Mouse (Mus musculus) embryo, embryonic 10.5 days (tissue): ENCODE results near the gene Meis3.

Source experiments
- DNase-seq: peaks from one replicate; pipeline ENCODE4 v3.0.0-alpha.2; 2015; ENCODE audit warnings: low spot score

Gene Meis3

GRCm38 (mm10) chr7:16160702-16161101, 14.2 kb upstream of the Meis3 start:
- DNase-seq, result no peak

GRCm38 (mm10) chr7:16161302-16161701, 13.6 kb upstream of the Meis3 start:
- no peak for DNase-seq

- no peak for DNase-seq
Observed at GRCm38 (mm10) chr7:16162036-16162435, 12.9 kb upstream of the Meis3 start.

GRCm38 (mm10) chr7:16172141-16172581, 2.7 kb upstream of the Meis3 start:
- DNase-seq, result peak; percentile 84

DNA sequence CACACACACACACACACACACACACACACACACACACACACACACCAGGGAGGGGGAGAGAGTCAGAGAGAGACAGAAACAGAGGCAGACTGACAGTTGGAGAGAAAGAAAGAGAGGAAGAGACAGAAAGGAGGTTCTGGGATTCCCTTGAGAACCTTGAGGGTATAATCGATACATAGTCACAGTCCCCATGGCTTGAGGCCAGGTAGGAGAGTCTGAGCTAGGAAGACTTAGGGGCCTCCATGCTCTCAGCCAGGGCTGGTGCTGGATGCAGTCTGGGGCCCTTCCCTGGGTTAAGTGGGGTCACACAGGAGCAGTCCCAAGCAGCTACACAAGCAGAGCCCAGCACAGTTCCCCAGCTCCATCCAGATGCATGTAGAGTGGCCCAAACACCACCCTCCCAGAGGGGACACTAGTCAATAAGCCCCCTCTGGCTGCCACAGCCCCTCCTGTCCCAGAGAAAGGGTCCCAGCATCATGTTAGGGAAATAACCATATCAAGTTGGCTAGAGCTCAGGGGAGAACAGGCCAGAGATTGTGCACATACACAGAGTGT, 2.2 kb upstream of the Meis3 start:
- DNase-seq, result peak; percentile 51

DNA sequence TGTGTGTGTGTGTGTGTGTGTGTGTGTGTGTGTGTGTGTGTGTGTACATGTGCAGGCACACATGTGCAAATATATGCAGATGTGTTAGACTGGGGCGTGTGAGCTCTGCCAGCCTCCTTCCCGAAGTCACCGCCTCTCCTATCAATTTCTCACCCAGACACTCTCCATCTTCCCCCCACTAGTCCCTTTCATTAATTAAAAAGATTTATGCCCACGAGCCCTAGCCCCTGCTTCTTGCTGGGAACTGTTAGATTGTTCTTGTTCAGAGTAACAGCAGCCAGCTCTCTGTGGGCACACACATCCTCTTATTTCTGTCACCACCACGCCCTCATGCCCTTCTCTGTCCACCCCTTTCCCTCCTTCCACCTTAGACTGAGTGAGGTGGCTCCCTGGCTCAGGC, 1.7 kb upstream of the Meis3 start:
- DNase-seq, result peak; percentile 59

GRCm38 (mm10) chr7:16175542-16175931, 647 bp downstream of the Meis3 start:
- peak; percentile 34 for DNase-seq

GRCm38 (mm10) chr7:16178114-16178513, 3.2 kb downstream of the Meis3 start:
- no peak for DNase-seq

DNA sequence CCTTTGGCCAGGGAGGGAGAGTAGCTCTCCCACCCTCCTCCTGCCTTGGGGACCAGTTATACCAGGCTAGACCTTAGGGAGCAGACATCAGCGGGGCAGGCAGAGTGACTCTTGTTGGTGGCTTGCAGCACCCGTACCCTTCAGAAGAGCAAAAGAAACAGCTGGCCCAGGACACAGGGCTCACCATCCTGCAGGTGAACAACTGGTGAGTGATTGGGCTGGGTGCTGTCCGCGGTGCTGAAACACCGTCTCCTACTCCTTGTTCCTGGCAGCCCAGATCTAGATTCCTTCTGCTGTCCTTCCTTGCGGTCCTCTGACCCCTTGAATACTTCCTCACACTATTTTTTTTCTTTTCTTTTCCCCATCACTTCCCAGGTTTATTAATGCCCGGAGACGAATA, 8.8 kb downstream of the Meis3 start:
- peak; percentile 69 for DNase-seq

DNA sequence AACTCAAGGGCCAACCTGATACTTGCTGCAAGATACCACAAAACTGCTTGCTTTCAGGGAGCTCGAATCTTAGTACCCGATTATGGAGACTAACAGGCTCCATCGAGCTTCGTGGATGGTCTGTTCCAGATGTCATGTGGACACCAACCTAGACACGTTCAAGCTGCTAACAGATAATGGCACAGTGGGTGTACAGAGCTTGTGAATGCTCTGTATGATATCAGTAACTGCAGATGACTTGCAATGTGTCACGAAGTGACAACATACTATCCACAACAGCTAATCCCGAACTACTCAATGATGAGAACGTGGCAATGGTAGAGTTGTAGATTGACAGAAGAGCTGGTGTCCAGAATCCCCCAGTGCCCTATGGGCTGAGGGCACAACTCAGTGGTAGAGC, 12.6 kb downstream of the Meis3 start:
- DNase-seq, result no peak

GRCm38 (mm10) chr7:16192315-16192714, 17.4 kb downstream of the Meis3 start:
- DNase-seq, result peak; percentile 89

GRCm38 (mm10) chr7:16193702-16194101, 18.8 kb downstream of the Meis3 start:
- DNase-seq, result no peak

GRCm38 (mm10) chr7:16196616-16197015, 21.7 kb downstream of the Meis3 start:
- no peak for DNase-seq

- DNase-seq, result no peak
Observed at GRCm38 (mm10) chr7:16197166-16197565, 22.3 kb downstream of the Meis3 start.

GRCm38 (mm10) chr7:16198540-16198939, 23.6 kb downstream of the Meis3 start:
- DNase-seq, result no peak

DNA sequence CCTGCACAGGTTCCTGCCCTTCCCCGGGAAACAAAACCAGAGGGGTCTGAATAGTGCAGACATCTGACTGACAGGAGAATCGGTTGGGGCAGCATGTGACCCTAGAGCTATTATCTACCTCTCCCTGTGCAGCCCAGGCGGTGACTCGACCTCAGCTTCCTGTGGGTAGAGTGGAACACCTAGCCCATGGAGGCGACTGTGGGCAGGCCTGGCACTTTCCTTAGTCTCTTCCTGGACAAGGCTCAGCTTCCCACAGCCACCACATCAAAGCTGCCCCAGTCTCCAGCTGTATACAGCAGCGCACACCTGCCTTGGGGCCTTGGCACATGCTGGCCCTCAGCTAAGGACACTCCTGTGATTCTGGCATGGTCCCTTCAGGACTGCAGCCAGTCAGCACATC, 26.2 kb downstream of the Meis3 start:
- DNase-seq, result no peak

DNA sequence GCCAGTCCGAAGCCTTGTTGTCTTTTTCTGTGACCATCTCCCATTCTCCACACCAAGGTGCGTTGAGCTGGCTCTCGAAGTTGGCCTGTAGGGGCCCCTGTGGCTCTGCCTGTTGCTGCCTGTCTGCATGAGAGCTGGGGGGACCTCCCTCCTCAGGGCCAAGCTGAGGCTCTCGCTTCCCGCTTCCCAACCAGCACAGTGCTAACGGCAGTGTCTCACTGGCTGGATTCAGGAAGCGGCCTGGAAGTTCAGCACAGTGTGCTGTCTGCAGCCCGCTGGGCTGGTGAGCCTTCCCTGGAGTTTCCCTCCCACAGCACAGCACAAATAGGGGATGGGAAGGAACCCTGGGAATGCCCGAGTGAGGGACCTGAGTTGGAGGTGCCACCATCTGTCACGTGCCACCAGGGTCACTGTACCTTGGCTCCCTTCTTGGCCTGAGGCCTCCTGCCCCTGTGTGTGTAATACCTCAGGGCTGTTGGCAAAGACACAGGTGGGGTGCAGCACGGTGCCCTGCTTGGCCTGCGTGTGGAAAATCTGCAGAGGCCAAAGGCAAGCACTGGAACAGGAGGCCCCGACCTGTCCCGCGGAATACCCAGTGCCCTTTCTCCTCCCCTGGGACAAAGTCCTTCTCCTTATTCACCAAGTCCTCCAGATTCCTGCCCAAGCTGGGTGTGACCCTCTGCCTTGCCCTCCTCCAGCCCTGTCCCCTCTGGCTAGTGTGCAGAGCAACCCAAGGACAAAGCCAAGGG, 28.0 kb downstream of the Meis3 start:
- DNase-seq, result no peak

DNA sequence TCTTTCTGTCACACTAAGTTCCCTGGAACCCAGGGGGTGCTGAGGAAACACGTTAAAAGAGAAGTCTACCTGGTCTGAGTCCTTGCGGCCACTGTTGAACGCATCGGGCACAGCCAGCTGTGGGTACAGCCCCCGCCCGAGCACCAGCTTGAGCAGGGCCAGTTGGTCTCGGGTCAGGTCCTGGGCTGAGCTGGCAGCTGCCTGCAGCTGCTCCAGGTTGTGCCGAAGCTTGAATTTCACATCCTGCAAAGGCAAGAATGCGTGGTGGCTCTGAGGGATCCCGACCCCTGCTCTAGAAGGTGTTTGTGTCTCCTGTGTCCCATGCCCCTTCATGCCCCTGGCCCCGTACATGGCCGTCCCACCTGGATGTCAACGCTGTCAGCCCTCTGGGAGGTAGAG, 28.6 kb downstream of the Meis3 start:
- no peak for DNase-seq

DNA sequence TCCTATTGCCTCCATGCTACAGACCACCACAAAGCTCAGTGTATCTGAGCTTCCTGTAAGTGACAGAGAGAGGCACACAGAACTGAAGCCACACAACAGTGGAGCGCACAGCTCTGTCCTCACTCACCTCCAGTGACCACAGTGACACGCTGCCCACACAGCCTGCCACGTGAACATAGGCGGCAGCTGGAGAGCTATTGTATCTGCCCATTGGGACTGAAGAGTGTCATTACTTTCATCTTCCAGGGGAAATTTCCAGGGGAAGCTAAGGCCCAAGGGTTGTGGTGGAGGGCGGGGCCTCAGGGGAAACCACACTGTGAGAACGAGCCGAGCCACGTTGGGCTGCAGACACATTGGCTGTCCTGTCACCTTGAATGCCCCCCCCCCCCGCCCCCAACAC, 29.9 kb downstream of the Meis3 start:
- no peak for DNase-seq

DNA sequence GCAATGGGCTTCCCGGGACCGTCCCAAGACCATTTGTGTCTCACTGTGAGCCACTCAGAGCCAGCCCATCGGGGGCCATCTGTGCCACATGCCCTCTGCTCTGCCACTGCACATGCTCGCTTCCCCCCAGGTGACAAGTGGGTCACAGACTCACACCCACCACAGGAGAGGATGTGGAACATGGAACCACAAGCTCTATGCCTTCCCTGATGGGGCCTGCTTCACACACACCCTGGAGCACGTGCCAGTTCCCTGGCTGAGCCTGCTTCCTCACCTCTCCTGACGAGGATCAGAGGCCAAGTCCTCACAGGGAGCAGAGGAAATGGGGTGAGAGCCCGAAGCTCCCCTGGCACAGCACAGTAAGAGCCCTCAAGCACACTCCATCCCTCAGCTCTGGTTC, 32.2 kb downstream of the Meis3 start:
- no peak for DNase-seq

GRCm38 (mm10) chr7:16207496-16207895, 32.6 kb downstream of the Meis3 start:
- no peak for DNase-seq

GRCm38 (mm10) chr7:16208781-16209665, 34.1 kb downstream of the Meis3 start:
- DNase-seq, result no peak

- peak; percentile 28 for DNase-seq
Observed at GRCm38 (mm10) chr7:16210862-16211365, 36.0 kb downstream of the Meis3 start.
